8 mouse cellular contexts compared by ENCODE assay signal in genomic region chr1:67397757-67398446, GRCm38 (mm10).
DNase-seq lines count a peak whose midpoint lies in the region; ATAC-seq and TF ChIP-seq lines count a peak whose summit lies in the region.

No protein-coding gene starts in this region.

- H3K36me3 ChIP-seq in embryonic facial prominence, embryonic 13.5 days: no peaks in the 10 kb centered on the region
- H3K36me3 ChIP-seq in embryonic facial prominence, embryonic 10.5 days (replicated peaks): no peaks in the 10 kb centered on the region
- no peaks in the 10 kb centered on the region for H3K36me3 ChIP-seq in hindbrain, embryonic 16.5 days (ENCODE audit: control insufficient read depth, insufficient read depth, low read length)
- no peaks in the 10 kb centered on the region for H3K36me3 ChIP-seq in stomach, postnatal 0 days (ENCODE audit: control insufficient read depth, insufficient read depth, low read length)

- TF ChIP-seq POLR2A in lung, adult 2 months (IDR thresholded peaks at IDR 0.05; ENCODE audit: borderline replicate concordance, extremely low read depth, low read depth, low read length): no peak

- no peak overlapping the region for H3K4me2 ChIP-seq in embryonic facial prominence, embryonic 13.5 days
- H3K4me2 ChIP-seq in hindbrain, embryonic 16.5 days (ENCODE audit: low read length): no peak overlapping the region
- no peak overlapping the region for H3K4me2 ChIP-seq in stomach, postnatal 0 days (replicated peaks; ENCODE audit: low read depth)

- H3K9me3 ChIP-seq in embryonic facial prominence, embryonic 13.5 days: no peaks in the 10 kb centered on the region
- no peaks in the 10 kb centered on the region for H3K9me3 ChIP-seq in embryonic facial prominence, embryonic 10.5 days
- H3K9me3 ChIP-seq in hindbrain, embryonic 16.5 days (ENCODE audit: control insufficient read depth, low read length): no peaks in the 10 kb centered on the region
- H3K9me3 ChIP-seq in stomach, postnatal 0 days (ENCODE audit: control insufficient read depth, low read length): no peaks in the 10 kb centered on the region

- H3K27me3 ChIP-seq in embryonic facial prominence, embryonic 13.5 days: no peaks in the 10 kb centered on the region
- no peaks in the 10 kb centered on the region for H3K27me3 ChIP-seq in embryonic facial prominence, embryonic 10.5 days (replicated peaks; ENCODE audit: low read depth, poor library complexity, severe bottlenecking)
- H3K27me3 ChIP-seq in hindbrain, embryonic 16.5 days (replicated peaks; ENCODE audit: control insufficient read depth, insufficient read depth, low read length): no peaks in the 10 kb centered on the region
- H3K27me3 ChIP-seq in stomach, postnatal 0 days (ENCODE audit: control insufficient read depth, insufficient read depth, low read length): no peaks in the 10 kb centered on the region

- peak overlapping the region; percentile 33; the same call in 1 of the 2 replicates for H3K27ac ChIP-seq in embryonic facial prominence, embryonic 13.5 days
- H3K27ac ChIP-seq in embryonic facial prominence, embryonic 10.5 days (replicated peaks): no peak overlapping the region
- H3K27ac ChIP-seq in hindbrain, embryonic 16.5 days (ENCODE audit: low read depth, low read length): no peak overlapping the region
- no peak overlapping the region for H3K27ac ChIP-seq in stomach, postnatal 0 days (replicated peaks)

- no peak for TF ChIP-seq EP300 in stomach, postnatal 0 days (optimal IDR thresholded peaks at IDR 0.05)

- 62% methylated on average over 10 of the region's 10 CpGs for WGBS in embryonic facial prominence, embryonic 13.5 days
- 72% methylated on average over 10 of the region's 10 CpGs for WGBS in embryonic facial prominence, embryonic 10.5 days
- WGBS in lung, adult 2 months: 46% methylated on average over 10 of the region's 10 CpGs
- WGBS in hindbrain, embryonic 16.5 days: 72% methylated on average over 10 of the region's 10 CpGs
- 68% methylated on average over 10 of the region's 10 CpGs for WGBS in stomach, postnatal 0 days

- DNase-seq in embryonic facial prominence, embryonic 10.5 days (ENCODE audit: low spot score): no peak
- peak; percentile 20 for DNase-seq in lung, postnatal 10 days
- no peak for DNase-seq in lung, adult 2 months
- peak; percentile 2 to 9 for DNase-seq in right cerebral cortex, postnatal 36 days (ENCODE audit: low spot score in 2 of 2)
- no peak for DNase-seq in stomach, postnatal 0 days (ENCODE audit: low spot score)
- no peak for DNase-seq in adrenal gland, adult 18-20 months (ENCODE audit: low spot score in 2 of 2)

- no peak overlapping the region for H3K9ac ChIP-seq in embryonic facial prominence, embryonic 13.5 days
- H3K9ac ChIP-seq in hindbrain, embryonic 16.5 days (ENCODE audit: low read depth, low read length): no peak overlapping the region
- no peak overlapping the region for H3K9ac ChIP-seq in stomach, postnatal 0 days (ENCODE audit: low read length)

- no peak for TF ChIP-seq CTCF in lung, adult 2 months (IDR thresholded peaks at IDR 0.05; ENCODE audit: insufficient read depth, low read length)
- TF ChIP-seq CTCF in stomach, postnatal 0 days (IDR thresholded peaks at IDR 0.05; ENCODE audit: low read depth): no peak

- H3K4me3 ChIP-seq in embryonic facial prominence, embryonic 13.5 days: no peak overlapping the region
- no peak overlapping the region for H3K4me3 ChIP-seq in embryonic facial prominence, embryonic 10.5 days
- H3K4me3 ChIP-seq in lung, adult 2 months (replicated peaks; ENCODE audit: extremely low read depth, low read depth, low read length): no peak overlapping the region
- H3K4me3 ChIP-seq in hindbrain, embryonic 16.5 days (ENCODE audit: low read length): no peak overlapping the region
- H3K4me3 ChIP-seq in stomach, postnatal 0 days (ENCODE audit: low read depth, low read length): no peak overlapping the region

- no peaks in the 10 kb centered on the region for H3K4me1 ChIP-seq in embryonic facial prominence, embryonic 13.5 days
- H3K4me1 ChIP-seq in embryonic facial prominence, embryonic 10.5 days: no peaks in the 10 kb centered on the region
- no peaks in the 10 kb centered on the region for H3K4me1 ChIP-seq in lung, adult 2 months (ENCODE audit: control insufficient read depth, insufficient read depth, low read length)
- no peaks in the 10 kb centered on the region for H3K4me1 ChIP-seq in hindbrain, embryonic 16.5 days (ENCODE audit: control insufficient read depth, insufficient read depth, low read depth, low read length)
- H3K4me1 ChIP-seq in stomach, postnatal 0 days (replicated peaks; ENCODE audit: control insufficient read depth, insufficient read depth): no peaks in the 10 kb centered on the region

- 0 out of 2 replicates have a peak, but pooled peaks have one; percentile 48 for ATAC-seq in embryonic facial prominence, embryonic 13.5 days (ENCODE audit: insufficient number of reproducible peaks, insufficient read depth, low FRiP score, low TSS enrichment, low read depth)
- peak; percentile 79 for ATAC-seq in hindbrain, embryonic 16.5 days
- ATAC-seq in stomach, postnatal 0 days (ENCODE audit: low FRiP score, low TSS enrichment): no peak

Comparison
In these comparisons a context has a peak if more than half of its experiments do, and no peak if none do; other contexts are left out.
1. DNase-seq: peak in lung, postnatal 10 days (single experiment) and right cerebral cortex, postnatal 36 days (2 of 2); none in embryonic facial prominence, embryonic 10.5 days (single experiment), lung, adult 2 months (single experiment), stomach, postnatal 0 days (single experiment) and adrenal gland, adult 18-20 months (0 of 2).